ENCODE assay signal across 19 mouse cellular contexts in the genomic region with DNA sequence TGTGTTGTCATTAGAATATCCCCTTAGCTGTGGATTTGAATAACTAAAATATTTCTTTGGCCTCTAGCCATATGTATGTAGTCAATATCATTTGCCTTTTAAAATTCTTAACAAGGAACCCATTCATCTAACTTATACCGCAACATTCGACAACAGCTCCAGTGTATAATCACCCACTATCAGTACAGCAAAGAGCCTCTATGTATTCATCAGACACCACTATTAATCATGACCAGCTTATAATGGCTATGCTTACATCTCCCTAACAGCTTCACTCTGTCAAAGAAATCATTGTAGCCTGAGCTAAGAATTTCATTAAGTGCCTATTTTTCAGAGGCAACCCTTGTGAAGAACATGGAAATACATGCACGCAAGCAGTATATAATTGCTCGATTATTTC.
"Had no signal": no experiment of that assay in that cellular context is flagged by ENCODE, and none has a peak within 500 bp of the region (broad histone marks: within the 10 kb centered on the region; RNA-seq: fewer than 3 reads in every experiment).

No protein-coding gene starts in this region.

- H3K9ac ChIP-seq: limb, embryonic 13.5 days; liver, embryonic 12.5 days; liver, embryonic 15.5 days; lung, embryonic 15.5 days; midbrain, embryonic 13.5 days; neural tube, embryonic 13.5 days had no signal

- H3K27ac ChIP-seq: kidney, postnatal 0 days; layer of hippocampus, adult 2 months; limb, embryonic 10.5 days; limb, embryonic 13.5 days; liver, embryonic 12.5 days; liver, embryonic 15.5 days; lung, embryonic 15.5 days; midbrain, embryonic 10.5 days; midbrain, embryonic 13.5 days; neural tube, embryonic 13.5 days had no signal

- DNase-seq: kidney, adult 2 months; kidney, postnatal 25 days; layer of hippocampus, adult 9-11 months; liver; lung, adult 18-20 months; lung, postnatal 10 days; lung, postnatal 36 days; thymus, postnatal 25 days had no signal

- H3K36me3 ChIP-seq: limb, embryonic 10.5 days; limb, embryonic 13.5 days; liver, embryonic 12.5 days; liver, embryonic 15.5 days; lung, embryonic 15.5 days; midbrain, embryonic 10.5 days; midbrain, embryonic 13.5 days; neural tube, embryonic 13.5 days had no signal

- H3K4me2 ChIP-seq: limb, embryonic 13.5 days; liver, embryonic 12.5 days; liver, embryonic 15.5 days; lung, embryonic 15.5 days; midbrain, embryonic 13.5 days; neural tube, embryonic 13.5 days had no signal

- H3K9me3 ChIP-seq: limb, embryonic 10.5 days; limb, embryonic 13.5 days; liver, embryonic 12.5 days; liver, embryonic 15.5 days; lung, embryonic 15.5 days; midbrain, embryonic 10.5 days; midbrain, embryonic 13.5 days; neural tube, embryonic 13.5 days had no signal

- H3K4me3 ChIP-seq: layer of hippocampus, adult 2 months; limb, embryonic 10.5 days; limb, embryonic 13.5 days; liver, embryonic 12.5 days; liver, embryonic 15.5 days; lung, embryonic 15.5 days; megakaryocyte, embryonic 14.5 days; midbrain, embryonic 10.5 days; midbrain, embryonic 13.5 days; neural tube, embryonic 13.5 days had no signal

- H3K27me3 ChIP-seq: limb, embryonic 13.5 days; liver, embryonic 12.5 days; liver, embryonic 15.5 days; lung, embryonic 15.5 days; megakaryocyte, embryonic 14.5 days; midbrain, embryonic 13.5 days; neural tube, embryonic 13.5 days had no signal

- ATAC-seq: liver, embryonic 12.5 days; midbrain, embryonic 13.5 days had no signal

- H3K4me1 ChIP-seq: limb, embryonic 10.5 days; limb, embryonic 13.5 days; liver, embryonic 12.5 days; liver, embryonic 15.5 days; lung, embryonic 15.5 days; megakaryocyte, embryonic 14.5 days; midbrain, embryonic 10.5 days; midbrain, embryonic 13.5 days; neural tube, embryonic 13.5 days had no signal
